Mouse (Mus musculus): ENCODE results near the gene Acox2.

GRCm38 (mm10) chr14:8201715-8202114 is 57.4 kb downstream of the Acox2 start:
- TF ChIP-seq CTCF (IDR thresholded peaks at IDR 0.05; ENCODE audit: borderline replicate concordance, insufficient read depth, low read length) (no peak), POLR2A (IDR thresholded peaks at IDR 0.05; ENCODE audit: low read depth, low read length) (no peak)

All from embryonic fibroblast, embryonic 13.5 days (primary cell).